Mouse (Mus musculus): Measurements from ENCODE around the gene Nphp3.

Nphp3 gene

GRCm38 (mm10) chr9:104001921-104002859 lies at the start of gene Nphp3:
TSS of gene Nphp3 (plus strand) at chr9:104002544.
- peak; percentile 97 for DNase-seq (ENCODE audit: low spot score)

GRCm38 (mm10) chr9:103958722-103959121 lies 43.6 kb upstream of the Nphp3 start:
- no peak for DNase-seq (ENCODE audit: low spot score)

GRCm38 (mm10) chr9:103959989-103960388 lies 42.4 kb upstream of the Nphp3 start:
- peak; percentile 30 for DNase-seq (ENCODE audit: low spot score)

GRCm38 (mm10) chr9:103996496-103996895 lies 5.8 kb upstream of the Nphp3 start:
- DNase-seq (ENCODE audit: low spot score): no peak

GRCm38 (mm10) chr9:104000601-104001000 lies 1.7 kb upstream of the Nphp3 start:
- no peak for DNase-seq (ENCODE audit: low spot score)

GRCm38 (mm10) chr9:104002913-104003330 lies 578 bp downstream of the Nphp3 start:
- peak; percentile 26 for DNase-seq (ENCODE audit: low spot score)

GRCm38 (mm10) chr9:104014526-104014925 lies 12.2 kb downstream of the Nphp3 start:
- DNase-seq (ENCODE audit: low spot score): no peak

GRCm38 (mm10) chr9:104021026-104021425 lies 18.7 kb downstream of the Nphp3 start:
- DNase-seq (ENCODE audit: low spot score): no peak

GRCm38 (mm10) chr9:104027186-104027585 lies 24.8 kb downstream of the Nphp3 start:
- DNase-seq (ENCODE audit: low spot score): no peak

GRCm38 (mm10) chr9:104029861-104030260 lies 27.5 kb downstream of the Nphp3 start:
- DNase-seq (ENCODE audit: low spot score): no peak

- no peak for DNase-seq (ENCODE audit: low spot score)
Measured at GRCm38 (mm10) chr9:104034231-104034630, 31.9 kb downstream of the Nphp3 start.

GRCm38 (mm10) chr9:104034718-104035117 lies 32.4 kb downstream of the Nphp3 start:
- no peak for DNase-seq (ENCODE audit: low spot score)

- peak; percentile 40 for DNase-seq (ENCODE audit: low spot score)
Measured at GRCm38 (mm10) chr9:104035261-104036015, 33.1 kb downstream of the Nphp3 start.

- DNase-seq (ENCODE audit: low spot score): no peak
Measured at GRCm38 (mm10) chr9:104038266-104038665, 35.9 kb downstream of the Nphp3 start.

- no peak for DNase-seq (ENCODE audit: low spot score)
Measured at GRCm38 (mm10) chr9:104039031-104039695, 36.8 kb downstream of the Nphp3 start.

- no peak for DNase-seq (ENCODE audit: low spot score)
Measured at GRCm38 (mm10) chr9:104039742-104040141, 37.4 kb downstream of the Nphp3 start.

- no peak for DNase-seq (ENCODE audit: low spot score)
Measured at GRCm38 (mm10) chr9:104040362-104040761, 38.0 kb downstream of the Nphp3 start, which contains the start of gene Gm28305. TSS of gene Gm28305 (plus strand) at chr9:104040662.

GRCm38 (mm10) chr9:104043676-104044075 lies 41.3 kb downstream of the Nphp3 start:
- DNase-seq (ENCODE audit: low spot score): no peak

- no peak for DNase-seq (ENCODE audit: low spot score)
Measured at GRCm38 (mm10) chr9:104051028-104051427, 48.7 kb downstream of the Nphp3 start.

GRCm38 (mm10) chr9:104062430-104063243 lies 60.3 kb downstream of the Nphp3 start, which contains the start of gene Uba5:
TSS of gene Uba5 (minus strand) at chr9:104063134.
- DNase-seq (ENCODE audit: low spot score): no peak

GRCm38 (mm10) chr9:104063244-104063961 lies 61.1 kb downstream of the Nphp3 start, which contains the start of gene Acad11:
TSS of gene Acad11 (plus strand) at chr9:104063377.
- peak; percentile 91 for DNase-seq (ENCODE audit: low spot score)

Measured in layer of hippocampus, adult 9-10 months (tissue).